Mouse (Mus musculus) heart, embryonic 15.5 days (tissue): ENCODE data around the gene Gpatch1. TPM values are rescaled to one million over a fixed set of nuclear protein-coding genes. Genes with fewer than 3 reads are reported as not detected.

Experiments used
- ATAC-seq: fragments of 200-750 bp; cut with Nextera tagmentation; replicated peaks from 2 replicates; pipeline ENCODE4 v1.8.0; 2017; ENCODE audit warnings: low read depth, moderate TSS enrichment; ENCODE audit not compliant: insufficient number of reproducible peaks, insufficient read depth, low FRiP score
- H3K27ac ChIP-seq: fragments of 300-500 bp; sonication (generic); 2 replicates; pipeline ENCODE4 v1.5.1; 2015; ENCODE audit warnings: mild to moderate bottlenecking, inconsistent platforms
- H3K27me3 ChIP-seq: fragments of 300-500 bp; sonication (generic); 2 replicates; pipeline ENCODE4 v1.6.1; 2015; ENCODE audit warnings: inconsistent platforms
- H3K36me3 ChIP-seq: fragments of 300-500 bp; sonication (generic); 2 replicates; pipeline ENCODE4 v1.6.1; 2015; ENCODE audit warnings: mild to moderate bottlenecking, inconsistent platforms
- H3K4me1 ChIP-seq: fragments of 300-500 bp; sonication (generic); replicated peaks from 2 replicates; pipeline ENCODE4 v1.6.1; 2015; ENCODE audit warnings: inconsistent platforms
- H3K4me2 ChIP-seq: fragments of 300-500 bp; sonication (generic); 2 replicates; pipeline ENCODE4 v1.6.1; 2015; ENCODE audit warnings: inconsistent platforms, mild to moderate bottlenecking, moderate library complexity
- H3K4me3 ChIP-seq: fragments of 300-500 bp; sonication (generic); 2 replicates; pipeline ENCODE4 v1.5.1; 2015; ENCODE audit warnings: mild to moderate bottlenecking, inconsistent platforms
- H3K9ac ChIP-seq: fragments of 300-500 bp; sonication (generic); 2 replicates; pipeline ENCODE4 v1.6.1; 2015; ENCODE audit warnings: mild to moderate bottlenecking, inconsistent platforms
- H3K9me3 ChIP-seq: fragments of 300-500 bp; sonication (generic); replicated peaks from 2 replicates; pipeline ENCODE4 v1.6.1; 2016; ENCODE audit warnings: inconsistent platforms
- WGBS: fragments of 180-500 bp; shearing (Covaris S2); methylation state at CpG from one replicate; pipeline ENCODE4 v1.1.7; 2015; ENCODE audit warnings: mixed read lengths; 5-methylcytosine and 5-hydroxymethylcytosine counted together
- polyA plus RNA-seq: library from polyadenylated mRNA; unstranded; fragments of >200 nt; fragmentation: Nextera tagmentation; extraction: Ambion mirVana; gene quantifications from 2 replicates; pipeline ENCODE4 v1.2.1, GENCODE M21; 2015

Gpatch1 gene
- polyA plus RNA-seq, 1 experiment from 2014 or later: 11.8 TPM

DNA sequence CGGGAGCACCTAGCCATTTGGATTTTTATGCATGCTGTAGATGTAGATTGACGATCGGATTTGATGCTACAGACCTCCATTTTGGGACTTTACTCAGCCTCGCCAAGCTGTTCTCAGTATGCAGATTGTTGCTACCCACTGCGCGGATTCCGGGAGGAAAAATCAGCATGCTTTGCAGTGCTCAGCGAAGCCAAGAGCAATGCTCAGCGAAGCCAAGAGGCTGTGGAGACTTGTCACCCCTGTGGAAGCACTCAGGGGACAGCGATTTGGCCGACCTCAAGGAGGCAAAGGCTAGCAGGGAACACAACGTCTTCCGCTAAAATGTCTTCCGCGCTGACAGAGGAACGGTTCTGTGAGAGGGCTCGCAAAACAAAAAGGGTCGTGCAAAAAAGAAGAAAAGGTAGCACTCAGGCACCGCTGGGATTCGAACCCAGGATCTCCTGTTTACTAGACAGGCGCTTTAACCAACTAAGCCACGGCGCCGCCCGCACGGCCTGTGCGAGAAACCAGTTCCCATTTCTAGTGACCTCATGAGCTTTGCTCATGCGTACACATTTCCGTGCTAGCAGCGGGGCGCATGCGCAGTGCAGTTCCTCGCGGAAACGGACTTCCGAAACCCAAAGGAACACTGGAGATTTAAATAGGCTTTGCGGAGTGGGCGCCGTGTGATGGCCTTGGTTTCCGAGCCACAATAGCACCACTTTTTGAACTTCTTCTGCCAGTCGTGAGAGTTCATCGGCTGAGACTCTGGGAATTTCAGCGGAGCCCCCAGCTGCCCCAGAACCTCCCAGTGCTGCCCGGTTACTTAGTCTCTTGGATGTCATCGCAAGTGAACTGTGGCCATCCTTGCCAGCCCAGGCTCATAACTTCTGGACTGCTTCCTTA lies 83.6 kb downstream of the Gpatch1 start:
- Histone ChIP-seq H3K27ac (peak overlapping the region; percentile 96), H3K4me3 (peak overlapping the region; percentile 80), H3K4me1 (peaks cover 13% of the 10 kb centered on the region), H3K4me2 (peak overlapping the region; percentile 71), H3K27me3 (no peaks in the 10 kb centered on the region), H3K36me3 (no peaks in the 10 kb centered on the region), H3K9me3 (no peaks in the 10 kb centered on the region), H3K9ac (peak overlapping the region; percentile 63)
- under 1% methylated on average over 45 of the region's 45 CpGs for WGBS
- peak; percentile 94 for ATAC-seq

DNA sequence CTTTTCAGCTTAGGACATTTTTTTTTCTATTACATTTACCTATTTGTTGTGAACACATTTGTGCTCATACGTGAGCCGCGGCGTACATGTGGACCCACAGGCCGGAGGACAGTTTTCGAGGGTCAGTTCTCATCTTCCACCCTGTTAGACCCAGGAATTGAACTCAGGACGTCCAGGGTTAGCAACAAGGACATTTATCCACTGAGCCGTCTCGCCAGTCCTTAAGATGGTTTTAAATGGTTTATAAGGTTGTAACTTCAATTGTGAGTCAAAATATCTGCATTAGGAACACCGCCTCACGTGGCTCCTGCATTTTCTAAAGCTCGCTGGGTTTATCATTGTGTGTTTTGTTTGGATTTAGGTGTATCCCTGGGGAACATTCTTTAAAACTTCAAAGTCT lies 84.4 kb downstream of the Gpatch1 start:
- Histone ChIP-seq H3K4me3 (peak overlapping the region; percentile 80), H3K9me3 (no peaks in the 10 kb centered on the region), H3K27ac (peak overlapping the region; percentile 96), H3K36me3 (no peaks in the 10 kb centered on the region), H3K9ac (peak overlapping the region; percentile 63), H3K4me1 (peaks cover 13% of the 10 kb centered on the region), H3K27me3 (no peaks in the 10 kb centered on the region), H3K4me2 (peak overlapping the region; percentile 71)
- WGBS: 55% methylated on average over 12 of the region's 12 CpGs
- ATAC-seq: no peak

GRCm38 (mm10) chr7:35232796-35233455 lies 85.3 kb downstream of the Gpatch1 start:
- Histone ChIP-seq H3K27me3 (no peaks in the 10 kb centered on the region), H3K36me3 (no peaks in the 10 kb centered on the region), H3K4me2 (no peak overlapping the region), H3K27ac (no peak overlapping the region), H3K4me3 (no peak overlapping the region), H3K9me3 (no peaks in the 10 kb centered on the region), H3K4me1 (peaks cover 13% of the 10 kb centered on the region), H3K9ac (no peak overlapping the region)
- no peak for ATAC-seq
- 43% methylated on average over 13 of the region's 13 CpGs for WGBS

DNA sequence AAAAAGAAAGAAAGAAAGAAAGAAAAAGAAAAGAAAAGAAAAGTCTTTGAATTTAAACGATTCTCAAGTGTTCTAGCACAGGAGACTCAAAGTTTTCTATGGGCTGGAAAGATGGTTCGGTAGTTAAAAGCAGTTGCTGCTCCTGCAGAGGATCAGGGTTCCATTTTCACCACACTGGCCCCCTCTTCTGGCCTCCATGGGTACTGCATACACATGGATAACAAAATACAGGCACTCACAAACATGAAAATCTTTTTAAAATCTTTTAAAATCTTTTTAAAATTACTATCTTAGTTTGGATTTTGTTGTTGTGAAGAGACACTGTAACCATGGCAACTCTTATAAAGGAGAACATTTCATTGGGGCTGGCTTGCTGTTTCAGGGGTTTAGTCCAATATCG lies 87.9 kb downstream of the Gpatch1 start:
- 75% methylated on average over 3 of the region's 3 CpGs for WGBS
- H3K36me3 ChIP-seq: no peaks in the 10 kb centered on the region
- ATAC-seq: no peak
- H3K4me2 ChIP-seq: no peak overlapping the region
- no peak overlapping the region for H3K4me3 ChIP-seq
- no peak overlapping the region for H3K27ac ChIP-seq
- H3K9ac ChIP-seq: no peak overlapping the region
- H3K4me1 ChIP-seq: peaks cover 8% of the 10 kb centered on the region
- no peaks in the 10 kb centered on the region for H3K9me3 ChIP-seq
- H3K27me3 ChIP-seq: no peaks in the 10 kb centered on the region

Other genes with a start within 250 kb of the Gpatch1 start
- gene Cebpa, start 199.1 kb downstream of the Gpatch1 start, polyA plus RNA-seq: 0.77 and 2.2 TPM in 2 replicates
- gene Slc7a10, start 132.1 kb downstream of the Gpatch1 start, polyA plus RNA-seq: 1.6 and 3.9 TPM in 2 replicates
- 1.8 and 2.9 TPM in 2 replicates for gene Lrp3, start 102.9 kb downstream of the Gpatch1 start, polyA plus RNA-seq
- 5.2 and 6.6 TPM in 2 replicates for gene Rhpn2, start 15.7 kb upstream of the Gpatch1 start, polyA plus RNA-seq
- gene Faap24, start 78.4 kb upstream of the Gpatch1 start, polyA plus RNA-seq: 12.1 and 13.6 TPM in 2 replicates
- gene Cep89, start 78.6 kb upstream of the Gpatch1 start, polyA plus RNA-seq: 36.9 and 41.7 TPM in 2 replicates
- gene Slc7a9, start 130.4 kb upstream of the Gpatch1 start, polyA plus RNA-seq: 0.27 and 0.42 TPM in 2 replicates
- 0.62 and 1.4 TPM in 2 replicates for gene Tdrd12, start 219.3 kb upstream of the Gpatch1 start, polyA plus RNA-seq
- gene Nudt19, start 237.9 kb upstream of the Gpatch1 start, polyA plus RNA-seq: 109 and 115 TPM in 2 replicates